Mouse (Mus musculus): ENCODE measurements around the gene Cd69. TPM values are rescaled to one million over a fixed set of nuclear protein-coding genes. Genes with fewer than 3 reads are reported as not detected.

The Cd69 gene
- 0.11 and 0.78 TPM in 2 replicates for polyA plus RNA-seq (2012; rRNA removed)

- Histone ChIP-seq H3K27ac (ENCODE audit: insufficient read depth, low read depth, low read length) (no peak within 1 kb of the TSS), H3K4me3 (ENCODE audit: insufficient read depth, low read depth, low read length) (no peak within 1 kb of the TSS), H3K27me3 (replicated peaks; ENCODE audit: control insufficient read depth, insufficient read depth, low read length) (no peaks in the 10 kb centered on the region), H3K36me3 (ENCODE audit: control insufficient read depth, insufficient read depth, low read length) (no peaks in the 10 kb centered on the region), H3K4me1 (ENCODE audit: control insufficient read depth, insufficient read depth, low read length) (no peaks in the 10 kb centered on the region)
- WGBS = 59% methylated on average over 9 of the region's 9 CpGs
- DNase-seq = peak; percentile 5
- TF ChIP-seq CTCF (conservative IDR thresholded peaks at IDR 0.05; ENCODE audit: insufficient read depth, insufficient read length, low read depth, low read length) = no peak
- no peak for TF ChIP-seq POLR2A (IDR thresholded peaks at IDR 0.05; ENCODE audit: low read depth, low read length)
Observed at GRCm38 (mm10) chr6:129275220-129275619, at the start of gene Cd69. TSS of gene Cd69 (minus strand) at chr6:129275436.

GRCm38 (mm10) chr6:129319331-129319730, 44.1 kb upstream of the Cd69 start:
- no peak for DNase-seq
- Histone ChIP-seq H3K4me3 (ENCODE audit: insufficient read depth, low read depth, low read length) (no peak overlapping the region), H3K27ac (ENCODE audit: insufficient read depth, low read depth, low read length) (no peak overlapping the region), H3K36me3 (ENCODE audit: control insufficient read depth, insufficient read depth, low read length) (no peaks in the 10 kb centered on the region), H3K4me1 (ENCODE audit: control insufficient read depth, insufficient read depth, low read length) (no peaks in the 10 kb centered on the region), H3K27me3 (replicated peaks; ENCODE audit: control insufficient read depth, insufficient read depth, low read length) (no peaks in the 10 kb centered on the region)
- no peak for TF ChIP-seq CTCF (conservative IDR thresholded peaks at IDR 0.05; ENCODE audit: insufficient read depth, insufficient read length, low read depth, low read length)
- TF ChIP-seq POLR2A (IDR thresholded peaks at IDR 0.05; ENCODE audit: low read depth, low read length) = no peak
- WGBS = 73% methylated on average over 4 of the region's 4 CpGs

- WGBS = 61% methylated on average over 1 of the region's 1 CpGs
Observed at GRCm38 (mm10) chr6:129318395-129318794, 43.2 kb upstream of the Cd69 start.

GRCm38 (mm10) chr6:129316463-129316862, 41.2 kb upstream of the Cd69 start:
- TF ChIP-seq POLR2A (IDR thresholded peaks at IDR 0.05; ENCODE audit: low read depth, low read length) = no peak
- TF ChIP-seq CTCF (conservative IDR thresholded peaks at IDR 0.05; ENCODE audit: insufficient read depth, insufficient read length, low read depth, low read length) = no peak
- Histone ChIP-seq H3K4me3 (ENCODE audit: insufficient read depth, low read depth, low read length) (no peak overlapping the region), H3K4me1 (ENCODE audit: control insufficient read depth, insufficient read depth, low read length) (no peaks in the 10 kb centered on the region), H3K27me3 (replicated peaks; ENCODE audit: control insufficient read depth, insufficient read depth, low read length) (no peaks in the 10 kb centered on the region), H3K36me3 (ENCODE audit: control insufficient read depth, insufficient read depth, low read length) (no peaks in the 10 kb centered on the region), H3K27ac (ENCODE audit: insufficient read depth, low read depth, low read length) (no peak overlapping the region)
- WGBS = 83% methylated on average over 2 of the region's 2 CpGs
- no peak for DNase-seq

More at GRCm38 (mm10) chr6:129318395-129318794, 43.2 kb upstream of the Cd69 start:
- TF ChIP-seq CTCF (conservative IDR thresholded peaks at IDR 0.05; ENCODE audit: insufficient read depth, insufficient read length, low read depth, low read length) (0 out of 2 replicates have a peak, but pooled peaks have one; percentile 10), POLR2A (IDR thresholded peaks at IDR 0.05; ENCODE audit: low read depth, low read length) (no peak)
- DNase-seq = no peak
- Histone ChIP-seq H3K36me3 (ENCODE audit: control insufficient read depth, insufficient read depth, low read length) (no peaks in the 10 kb centered on the region), H3K4me3 (ENCODE audit: insufficient read depth, low read depth, low read length) (no peak overlapping the region), H3K27me3 (replicated peaks; ENCODE audit: control insufficient read depth, insufficient read depth, low read length) (no peaks in the 10 kb centered on the region), H3K27ac (ENCODE audit: insufficient read depth, low read depth, low read length) (no peak overlapping the region), H3K4me1 (ENCODE audit: control insufficient read depth, insufficient read depth, low read length) (no peaks in the 10 kb centered on the region)

- DNase-seq = no peak
- WGBS = 81% methylated on average over 1 of the region's 1 CpGs
- no peak overlapping the region for H3K4me3 ChIP-seq (ENCODE audit: insufficient read depth, low read depth, low read length)
- H3K36me3 ChIP-seq (ENCODE audit: control insufficient read depth, insufficient read depth, low read length) = no peaks in the 10 kb centered on the region
- H3K4me1 ChIP-seq (ENCODE audit: control insufficient read depth, insufficient read depth, low read length) = no peaks in the 10 kb centered on the region
- no peak for TF ChIP-seq CTCF (conservative IDR thresholded peaks at IDR 0.05; ENCODE audit: insufficient read depth, insufficient read length, low read depth, low read length)
- no peak for TF ChIP-seq POLR2A (IDR thresholded peaks at IDR 0.05; ENCODE audit: low read depth, low read length)
- no peaks in the 10 kb centered on the region for H3K27me3 ChIP-seq (replicated peaks; ENCODE audit: control insufficient read depth, insufficient read depth, low read length)
- H3K27ac ChIP-seq (ENCODE audit: insufficient read depth, low read depth, low read length) = no peak overlapping the region
Observed at GRCm38 (mm10) chr6:129315698-129316097, 40.5 kb upstream of the Cd69 start.

- H3K36me3 ChIP-seq (ENCODE audit: control insufficient read depth, insufficient read depth, low read length) = no peaks in the 10 kb centered on the region
- TF ChIP-seq CTCF (conservative IDR thresholded peaks at IDR 0.05; ENCODE audit: insufficient read depth, insufficient read length, low read depth, low read length) (no peak), POLR2A (IDR thresholded peaks at IDR 0.05; ENCODE audit: low read depth, low read length) (no peak)
- no peak overlapping the region for H3K4me3 ChIP-seq (ENCODE audit: insufficient read depth, low read depth, low read length)
- no peaks in the 10 kb centered on the region for H3K27me3 ChIP-seq (replicated peaks; ENCODE audit: control insufficient read depth, insufficient read depth, low read length)
- DNase-seq = no peak
- H3K4me1 ChIP-seq (ENCODE audit: control insufficient read depth, insufficient read depth, low read length) = no peaks in the 10 kb centered on the region
- WGBS = 89% methylated on average over 3 of the region's 3 CpGs
- H3K27ac ChIP-seq (ENCODE audit: insufficient read depth, low read depth, low read length) = no peak overlapping the region
Observed at GRCm38 (mm10) chr6:129314655-129315168, 39.5 kb upstream of the Cd69 start.

- Histone ChIP-seq H3K36me3 (ENCODE audit: control insufficient read depth, insufficient read depth, low read length) (no peaks in the 10 kb centered on the region), H3K4me1 (ENCODE audit: control insufficient read depth, insufficient read depth, low read length) (no peaks in the 10 kb centered on the region), H3K4me3 (ENCODE audit: insufficient read depth, low read depth, low read length) (no peak overlapping the region), H3K27me3 (replicated peaks; ENCODE audit: control insufficient read depth, insufficient read depth, low read length) (no peaks in the 10 kb centered on the region), H3K27ac (ENCODE audit: insufficient read depth, low read depth, low read length) (no peak overlapping the region)
- 63% methylated on average over 3 of the region's 3 CpGs for WGBS
- DNase-seq = no peak
- TF ChIP-seq POLR2A (IDR thresholded peaks at IDR 0.05; ENCODE audit: low read depth, low read length) (no peak), CTCF (conservative IDR thresholded peaks at IDR 0.05; ENCODE audit: insufficient read depth, insufficient read length, low read depth, low read length) (no peak)
Observed at GRCm38 (mm10) chr6:129312499-129312898, 37.3 kb upstream of the Cd69 start.
